Mouse (Mus musculus): ENCODE results near the gene Bpifa5. TPM values are rescaled to one million over a fixed set of nuclear protein-coding genes. Genes with fewer than 3 reads are reported as not detected.
"Not testable (repeated sequence)": the region's sequence is repeated elsewhere in the genome, so short reads cannot be mapped to it uniquely, and the experiment has no call there.

Gene Bpifa5
- polyA plus RNA-seq, 1 experiment from 2014 or later, result not detected

DNA sequence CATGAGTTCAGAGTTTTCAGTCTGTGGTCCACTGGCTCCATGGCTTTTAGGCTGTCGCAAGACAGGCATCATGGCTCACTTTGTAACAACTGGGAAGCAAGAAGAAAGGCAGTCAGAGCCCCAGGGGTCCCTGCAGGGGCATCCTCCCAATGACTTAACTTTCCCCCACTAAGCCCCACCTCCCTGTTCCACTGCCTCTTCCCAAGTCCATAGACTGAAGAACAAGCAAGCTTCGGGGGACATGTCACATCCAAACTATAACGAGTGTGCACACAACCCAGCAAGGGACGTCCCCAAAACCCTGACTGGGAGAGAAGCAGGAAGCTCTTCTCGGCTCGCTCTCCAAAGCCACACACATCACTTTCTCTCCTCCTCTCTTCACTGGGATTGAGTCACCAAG is 9.2 kb downstream of the Bpifa5 start:
- no peak overlapping the region for H3K4me3 ChIP-seq (ENCODE audit: low read depth, low read length)
- no peaks in the 10 kb centered on the region for H3K27me3 ChIP-seq (replicated peaks; ENCODE audit: control insufficient read depth, insufficient read depth, low read length)
- no peak for DNase-seq (ENCODE audit: low spot score)
- H3K9ac ChIP-seq (ENCODE audit: low read depth, low read length), result no peak overlapping the region
- no peak for ATAC-seq (ENCODE audit: low read depth)
- no peak overlapping the region for H3K4me2 ChIP-seq (ENCODE audit: low read depth, low read length)
- no peak overlapping the region for H3K27ac ChIP-seq (replicated peaks; ENCODE audit: low read depth, low read length)
- H3K9me3 ChIP-seq (ENCODE audit: control insufficient read depth, low read length), result no peaks in the 10 kb centered on the region
- WGBS, result 65% methylated on average over 6 of the region's 6 CpGs
- H3K4me1 ChIP-seq (ENCODE audit: control insufficient read depth, insufficient read depth, low read length), result no peaks in the 10 kb centered on the region
- H3K36me3 ChIP-seq (ENCODE audit: control insufficient read depth, insufficient read depth, low read length), result no peaks in the 10 kb centered on the region

DNA sequence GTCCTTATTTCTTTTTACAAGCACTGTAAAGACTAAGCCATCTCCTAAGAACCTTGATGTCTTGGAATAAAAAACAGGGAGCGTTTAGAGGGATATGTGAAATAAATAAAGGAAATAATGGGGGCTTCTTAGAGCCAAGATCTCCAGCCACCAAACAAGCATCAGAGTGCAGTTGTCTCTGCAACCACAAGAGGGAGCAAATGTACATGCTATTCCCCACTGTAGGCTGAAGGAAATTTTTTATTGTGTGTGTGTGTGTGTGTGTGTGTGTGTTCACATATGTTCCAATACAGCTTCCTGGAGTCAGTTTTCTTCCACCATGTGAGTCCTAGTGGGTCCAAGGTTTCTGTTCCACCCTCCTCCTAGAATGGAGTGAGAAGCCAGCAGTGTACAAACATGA is 10.9 kb downstream of the Bpifa5 start:
- ATAC-seq (ENCODE audit: low read depth), result no peak
- peak; percentile 56 for DNase-seq (ENCODE audit: low spot score)
- 56% methylated on average over 1 of the region's 1 CpGs for WGBS

DNA sequence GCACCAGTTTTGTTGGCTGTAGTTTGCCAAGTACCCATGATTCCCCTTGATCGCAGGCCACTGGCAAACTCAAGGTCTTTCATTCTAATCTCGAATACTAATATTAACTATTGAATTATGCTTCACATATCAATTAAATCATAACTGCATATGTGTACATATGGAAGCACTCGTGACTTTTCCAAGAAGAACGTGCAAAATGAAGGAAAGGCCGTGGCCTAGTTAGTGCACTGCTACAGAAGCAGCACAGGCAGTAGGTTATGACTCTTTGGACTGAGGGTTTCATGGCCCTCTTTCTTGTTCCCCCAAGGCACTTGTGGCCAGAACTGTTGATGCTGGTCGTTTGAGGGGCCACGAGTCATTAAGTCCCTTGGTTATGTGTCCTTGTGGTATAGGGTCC is 19.5 kb downstream of the Bpifa5 start:
- not testable (repeated sequence) for H3K27me3 ChIP-seq (replicated peaks; ENCODE audit: control insufficient read depth, insufficient read depth, low read length); ATAC-seq (ENCODE audit: low read depth); H3K9me3 ChIP-seq (ENCODE audit: control insufficient read depth, low read length); H3K36me3 ChIP-seq (ENCODE audit: control insufficient read depth, insufficient read depth, low read length); H3K4me1 ChIP-seq (ENCODE audit: control insufficient read depth, insufficient read depth, low read length); H3K4me3 ChIP-seq (ENCODE audit: low read depth, low read length); DNase-seq (ENCODE audit: low spot score); H3K4me2 ChIP-seq (ENCODE audit: low read depth, low read length); H3K9ac ChIP-seq (ENCODE audit: low read depth, low read length); H3K27ac ChIP-seq (replicated peaks; ENCODE audit: low read depth, low read length)
- WGBS, result 83% methylated on average over 7 of the region's 7 CpGs

More for the DNA sequence above, 10.9 kb downstream of the Bpifa5 start:
- no peaks in the 10 kb centered on the region for H3K27me3 ChIP-seq (replicated peaks; ENCODE audit: control insufficient read depth, insufficient read depth, low read length)
- H3K4me3 ChIP-seq (ENCODE audit: low read depth, low read length), result no peak overlapping the region
- no peak overlapping the region for H3K27ac ChIP-seq (replicated peaks; ENCODE audit: low read depth, low read length)
- no peaks in the 10 kb centered on the region for H3K9me3 ChIP-seq (ENCODE audit: control insufficient read depth, low read length)
- H3K4me1 ChIP-seq (ENCODE audit: control insufficient read depth, insufficient read depth, low read length), result no peaks in the 10 kb centered on the region
- H3K4me2 ChIP-seq (ENCODE audit: low read depth, low read length), result no peak overlapping the region
- H3K9ac ChIP-seq (ENCODE audit: low read depth, low read length), result no peak overlapping the region
- H3K36me3 ChIP-seq (ENCODE audit: control insufficient read depth, insufficient read depth, low read length), result no peaks in the 10 kb centered on the region

DNA sequence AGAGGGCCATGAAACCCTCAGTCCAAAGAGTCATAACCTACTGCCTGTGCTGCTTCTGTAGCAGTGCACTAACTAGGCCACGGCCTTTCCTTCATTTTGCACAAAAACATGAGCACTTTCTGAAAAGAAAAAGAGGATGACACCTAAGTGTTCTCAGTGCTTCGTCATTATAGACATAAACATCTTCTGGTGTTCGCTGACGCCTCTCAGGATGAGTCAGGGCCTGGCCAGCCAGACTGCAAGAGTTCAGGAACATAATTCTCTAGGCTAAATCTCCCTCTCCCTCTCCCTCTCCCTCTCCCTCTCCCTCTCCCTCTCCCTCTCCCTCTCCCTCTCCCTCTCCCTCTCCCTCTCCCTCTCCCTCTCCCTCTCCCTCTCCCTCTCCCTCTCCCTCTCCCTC is 20.7 kb downstream of the Bpifa5 start:
- H3K36me3 ChIP-seq (ENCODE audit: control insufficient read depth, insufficient read depth, low read length); H3K27ac ChIP-seq (replicated peaks; ENCODE audit: low read depth, low read length); DNase-seq (ENCODE audit: low spot score); H3K4me2 ChIP-seq (ENCODE audit: low read depth, low read length); H3K4me1 ChIP-seq (ENCODE audit: control insufficient read depth, insufficient read depth, low read length); H3K27me3 ChIP-seq (replicated peaks; ENCODE audit: control insufficient read depth, insufficient read depth, low read length); H3K4me3 ChIP-seq (ENCODE audit: low read depth, low read length); ATAC-seq (ENCODE audit: low read depth); H3K9ac ChIP-seq (ENCODE audit: low read depth, low read length); H3K9me3 ChIP-seq (ENCODE audit: control insufficient read depth, low read length): not testable (repeated sequence)
- WGBS, result 88% methylated on average over 4 of the region's 4 CpGs

DNA sequence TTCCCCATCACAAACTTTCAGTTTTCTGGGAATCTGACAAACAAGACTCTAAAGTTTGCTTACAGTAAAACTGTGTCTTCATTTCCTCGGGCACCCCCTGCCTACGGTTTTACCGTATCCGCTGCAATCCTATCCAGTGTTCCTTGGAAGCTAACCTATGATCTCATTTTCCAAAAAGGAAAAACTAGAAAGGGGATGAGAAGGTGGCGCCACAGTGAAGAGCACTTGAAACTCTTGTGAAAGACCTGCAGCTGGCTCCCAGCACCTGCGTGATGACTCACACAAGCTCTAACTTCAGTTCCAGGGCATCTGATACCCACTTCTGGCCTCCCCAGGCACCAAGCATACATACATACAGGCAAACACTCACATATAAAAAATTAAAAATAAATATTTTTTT is 22.9 kb downstream of the Bpifa5 start:
- DNase-seq (ENCODE audit: low spot score), result no peak
- H3K36me3 ChIP-seq (ENCODE audit: control insufficient read depth, insufficient read depth, low read length), result no peaks in the 10 kb centered on the region
- WGBS, result 79% methylated on average over 6 of the region's 6 CpGs
- no peaks in the 10 kb centered on the region for H3K9me3 ChIP-seq (ENCODE audit: control insufficient read depth, low read length)
- no peak for ATAC-seq (ENCODE audit: low read depth)
- H3K9ac ChIP-seq (ENCODE audit: low read depth, low read length), result no peak overlapping the region
- no peak overlapping the region for H3K4me3 ChIP-seq (ENCODE audit: low read depth, low read length)
- H3K27me3 ChIP-seq (replicated peaks; ENCODE audit: control insufficient read depth, insufficient read depth, low read length), result no peaks in the 10 kb centered on the region
- H3K4me2 ChIP-seq (ENCODE audit: low read depth, low read length), result no peak overlapping the region
- H3K27ac ChIP-seq (replicated peaks; ENCODE audit: low read depth, low read length), result no peak overlapping the region
- no peaks in the 10 kb centered on the region for H3K4me1 ChIP-seq (ENCODE audit: control insufficient read depth, insufficient read depth, low read length)

DNA sequence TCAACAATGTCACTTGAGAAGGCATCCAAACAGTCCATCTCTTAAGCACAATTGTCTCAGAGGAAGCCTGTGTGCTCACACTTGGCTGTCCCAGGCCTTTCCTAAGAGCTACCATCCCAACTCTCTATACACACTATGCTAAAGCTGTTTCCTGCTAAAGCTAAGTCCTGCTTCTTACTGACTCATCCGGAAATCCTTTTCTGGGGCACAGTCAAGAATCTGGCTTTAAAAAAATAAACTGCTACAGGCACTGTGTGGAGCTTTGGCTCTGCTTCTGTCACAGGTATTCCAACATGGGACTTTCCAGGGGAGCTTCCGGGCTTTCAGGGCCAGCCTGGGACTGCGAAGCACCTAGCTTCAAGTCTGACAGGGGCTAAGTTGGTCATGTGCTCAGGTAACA is 23.3 kb downstream of the Bpifa5 start:
- DNase-seq (ENCODE audit: low spot score) (peak; percentile 11), ATAC-seq (ENCODE audit: low read depth) (no peak)
- no peak overlapping the region for H3K4me2 ChIP-seq (ENCODE audit: low read depth, low read length)
- no peaks in the 10 kb centered on the region for H3K9me3 ChIP-seq (ENCODE audit: control insufficient read depth, low read length)
- H3K9ac ChIP-seq (ENCODE audit: low read depth, low read length), result no peak overlapping the region
- no peak overlapping the region for H3K4me3 ChIP-seq (ENCODE audit: low read depth, low read length)
- H3K27ac ChIP-seq (replicated peaks; ENCODE audit: low read depth, low read length), result no peak overlapping the region
- H3K27me3 ChIP-seq (replicated peaks; ENCODE audit: control insufficient read depth, insufficient read depth, low read length), result no peaks in the 10 kb centered on the region
- WGBS, result 79% methylated on average over 3 of the region's 3 CpGs
- no peaks in the 10 kb centered on the region for H3K4me1 ChIP-seq (ENCODE audit: control insufficient read depth, insufficient read depth, low read length)
- H3K36me3 ChIP-seq (ENCODE audit: control insufficient read depth, insufficient read depth, low read length), result no peaks in the 10 kb centered on the region

DNA sequence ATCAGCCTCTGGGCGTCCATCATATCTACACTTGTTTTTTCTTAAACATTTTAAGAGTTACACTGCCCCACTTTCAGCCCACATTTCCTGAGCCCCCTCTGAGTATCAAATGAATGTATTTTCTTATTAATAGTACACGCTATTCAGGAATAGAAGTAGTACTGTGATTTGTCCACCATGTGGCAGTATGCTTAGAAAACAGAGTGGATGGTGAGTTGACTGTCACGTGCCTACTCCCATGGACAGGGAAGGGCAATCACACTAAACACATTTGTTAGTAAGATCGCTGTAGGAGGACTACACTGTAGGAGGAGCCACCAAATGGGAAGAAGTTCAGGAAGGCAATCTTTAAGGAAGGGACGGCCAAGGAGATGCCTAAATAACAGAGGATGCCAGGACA is 25.1 kb downstream of the Bpifa5 start:
- 42% methylated on average over 5 of the region's 5 CpGs for WGBS
- Histone ChIP-seq H3K9ac (ENCODE audit: low read depth, low read length) (no peak overlapping the region), H3K9me3 (ENCODE audit: control insufficient read depth, low read length) (no peaks in the 10 kb centered on the region), H3K27ac (replicated peaks; ENCODE audit: low read depth, low read length) (no peak overlapping the region), H3K36me3 (ENCODE audit: control insufficient read depth, insufficient read depth, low read length) (no peaks in the 10 kb centered on the region), H3K4me3 (ENCODE audit: low read depth, low read length) (no peak overlapping the region), H3K4me2 (ENCODE audit: low read depth, low read length) (no peak overlapping the region), H3K27me3 (replicated peaks; ENCODE audit: control insufficient read depth, insufficient read depth, low read length) (no peaks in the 10 kb centered on the region), H3K4me1 (ENCODE audit: control insufficient read depth, insufficient read depth, low read length) (no peaks in the 10 kb centered on the region)
- ATAC-seq (ENCODE audit: low read depth) (no peak), DNase-seq (ENCODE audit: low spot score) (no peak)

DNA sequence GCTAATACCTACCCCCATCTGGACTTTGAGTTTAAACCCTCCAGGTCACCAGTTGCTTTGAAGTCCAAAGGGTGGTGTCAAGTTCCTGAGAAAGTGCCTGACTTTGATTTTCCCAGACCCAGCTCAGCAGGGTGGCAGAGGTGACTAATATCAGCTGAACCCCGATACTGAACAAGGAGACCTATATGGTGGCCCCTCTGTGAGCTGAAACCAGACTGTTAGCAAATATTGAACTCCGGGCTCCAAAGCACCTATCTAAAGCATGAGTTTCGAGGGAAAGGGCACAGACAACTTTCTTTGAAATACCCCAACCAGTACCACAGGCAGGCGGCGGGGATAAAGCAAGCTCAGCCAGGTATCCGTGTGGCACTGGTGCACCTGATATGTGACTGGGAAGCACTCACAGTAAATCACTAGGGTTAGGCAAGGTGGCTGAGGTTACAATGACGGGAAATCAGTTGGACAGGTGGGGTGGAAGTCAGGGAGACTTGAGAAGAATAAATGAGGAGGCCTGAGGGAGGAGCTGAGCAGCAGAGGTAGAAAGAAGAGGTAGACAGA is 27.5 kb downstream of the Bpifa5 start:
- Histone ChIP-seq H3K4me2 (ENCODE audit: low read depth, low read length) (no peak overlapping the region), H3K9me3 (ENCODE audit: control insufficient read depth, low read length) (no peaks in the 10 kb centered on the region), H3K27ac (replicated peaks; ENCODE audit: low read depth, low read length) (no peak overlapping the region), H3K4me3 (ENCODE audit: low read depth, low read length) (no peak overlapping the region), H3K36me3 (ENCODE audit: control insufficient read depth, insufficient read depth, low read length) (no peaks in the 10 kb centered on the region), H3K4me1 (ENCODE audit: control insufficient read depth, insufficient read depth, low read length) (no peaks in the 10 kb centered on the region), H3K27me3 (replicated peaks; ENCODE audit: control insufficient read depth, insufficient read depth, low read length) (no peaks in the 10 kb centered on the region), H3K9ac (ENCODE audit: low read depth, low read length) (no peak overlapping the region)
- ATAC-seq (ENCODE audit: low read depth) (no peak), DNase-seq (ENCODE audit: low spot score) (no peak)
- 76% methylated on average over 7 of the region's 7 CpGs for WGBS

DNA sequence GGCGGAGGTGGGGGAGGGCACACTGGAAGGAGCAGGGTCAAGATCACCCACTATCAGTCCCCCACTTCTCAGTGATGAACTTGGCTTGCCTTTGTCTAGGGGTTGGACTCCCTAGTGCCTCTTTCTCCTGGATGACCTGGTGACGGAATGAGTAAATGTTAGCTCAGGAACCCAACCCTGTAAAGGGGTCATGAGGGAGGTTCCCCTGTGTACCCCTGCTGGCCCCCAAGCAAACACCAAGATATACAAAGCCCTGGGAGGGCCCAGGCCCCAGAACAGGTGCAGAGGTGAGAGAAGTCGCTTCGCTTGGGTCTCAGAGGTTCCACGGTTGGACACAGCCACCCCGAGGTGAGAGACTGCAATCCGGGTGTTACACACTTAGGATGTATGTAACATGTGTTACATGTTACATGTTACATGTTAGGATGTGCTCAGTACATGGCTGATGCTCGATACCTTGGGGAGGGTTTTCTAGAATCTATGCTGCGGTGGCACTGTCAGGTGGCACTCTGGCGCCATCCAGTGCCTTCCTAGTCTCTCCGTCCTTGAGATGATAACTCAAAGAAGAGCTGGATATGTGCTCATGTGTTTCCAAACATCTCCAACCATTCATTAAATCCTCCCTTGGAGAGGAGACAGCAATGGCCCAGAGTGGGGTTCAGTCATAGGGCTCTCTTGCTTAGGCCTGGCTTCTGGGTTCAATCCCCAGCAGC is 28.3 kb downstream of the Bpifa5 start, which contains the start of gene Bpifb1:
TSS of gene Bpifb1 (plus strand) at position 273 of the 713 bp plus-strand sequence.
- Histone ChIP-seq H3K27ac (replicated peaks; ENCODE audit: low read depth, low read length) (no peak within 1 kb of the TSS), H3K36me3 (ENCODE audit: control insufficient read depth, insufficient read depth, low read length) (no peaks in the 10 kb centered on the region), H3K4me3 (ENCODE audit: low read depth, low read length) (no peak within 1 kb of the TSS), H3K9ac (ENCODE audit: low read depth, low read length) (no peak within 1 kb of the TSS), H3K4me1 (ENCODE audit: control insufficient read depth, insufficient read depth, low read length) (no peaks in the 10 kb centered on the region), H3K27me3 (replicated peaks; ENCODE audit: control insufficient read depth, insufficient read depth, low read length) (no peaks in the 10 kb centered on the region), H3K4me2 (ENCODE audit: low read depth, low read length) (no peak within 1 kb of the TSS), H3K9me3 (ENCODE audit: control insufficient read depth, low read length) (no peaks in the 10 kb centered on the region)
- 85% methylated on average over 11 of the region's 11 CpGs for WGBS
- no peak for DNase-seq (ENCODE audit: low spot score)
- no peak for ATAC-seq (ENCODE audit: low read depth)
